Mouse (Mus musculus) G1E (cell line): ENCODE measurements around the gene Rxfp1.

Experiments
- CTCF ChIP-seq: IDR thresholded peaks from 2 replicates; pipeline ENCODE4 v1.5.1; 2012; ENCODE audit warnings: low read depth, low read length, inconsistent platforms, mixed read lengths
- GATA1 ChIP-seq: IDR thresholded peaks from 2 replicates; pipeline ENCODE4 v1.6.1; 2012; ENCODE audit warnings: borderline replicate concordance, low read length, inconsistent platforms, mixed read lengths

DNA sequence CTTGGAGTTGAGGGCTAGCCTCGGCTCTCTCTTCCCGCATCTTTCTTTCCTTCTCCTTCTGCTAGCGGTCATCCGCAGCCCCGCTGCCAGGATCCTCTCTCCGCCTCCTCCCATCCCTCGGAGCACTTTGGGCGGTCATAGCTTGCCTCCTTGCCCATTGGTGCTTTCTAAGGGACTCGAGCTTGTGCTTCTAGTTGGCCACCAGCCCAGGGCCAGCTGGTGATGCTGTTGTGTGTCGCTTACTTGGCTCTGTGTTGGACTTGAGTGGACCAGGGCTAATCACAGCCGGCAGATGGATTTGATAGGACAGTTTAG is 108.3 kb downstream of the Rxfp1 start, which contains the start of gene Etfdh:
- TF ChIP-seq GATA1 (no peak), CTCF (no peak)
